Mouse (Mus musculus) frontal cortex, postnatal 14 days (tissue): ENCODE data around the gene Ccdc91.

ENCODE experiments used
- DNase-seq, 2 experiments: peaks; one replicate each; pipeline ENCODE4 v3.0.0; 2022; ENCODE audit warnings: low spot score in 2 of 2

Gene Ccdc91

GRCm38 (mm10) chr6:147573137-147573536 lies 97.5 kb downstream of the Ccdc91 start:
- DNase-seq: no peak

GRCm38 (mm10) chr6:147574454-147575182 lies 99.0 kb downstream of the Ccdc91 start:
- no peak for DNase-seq

- no peak for DNase-seq
Observed at GRCm38 (mm10) chr6:147575183-147575784, 99.7 kb downstream of the Ccdc91 start.

- no peak for DNase-seq
Observed at GRCm38 (mm10) chr6:147587675-147588074, 112.0 kb downstream of the Ccdc91 start.

GRCm38 (mm10) chr6:147606666-147607065 lies 131.0 kb downstream of the Ccdc91 start:
- DNase-seq: no peak

GRCm38 (mm10) chr6:147607613-147608012 lies 132.0 kb downstream of the Ccdc91 start:
- no peak for DNase-seq

- DNase-seq: no peak
Observed at GRCm38 (mm10) chr6:147615306-147615705, 139.7 kb downstream of the Ccdc91 start.

- DNase-seq: no peak
Observed at GRCm38 (mm10) chr6:147623142-147623541, 147.5 kb downstream of the Ccdc91 start.

GRCm38 (mm10) chr6:147636464-147636863 lies 160.8 kb downstream of the Ccdc91 start:
- no peak for DNase-seq

- DNase-seq: no peak
Observed at GRCm38 (mm10) chr6:147643875-147644274, 168.2 kb downstream of the Ccdc91 start.

- no peak for DNase-seq
Observed at GRCm38 (mm10) chr6:147644391-147644790, 168.8 kb downstream of the Ccdc91 start.

GRCm38 (mm10) chr6:147646401-147646968 lies 170.9 kb downstream of the Ccdc91 start:
- DNase-seq: no peak

- no peak for DNase-seq
Observed at GRCm38 (mm10) chr6:147658025-147658424, 182.4 kb downstream of the Ccdc91 start.

GRCm38 (mm10) chr6:147660718-147661117 lies 185.1 kb downstream of the Ccdc91 start:
- no peak for DNase-seq

GRCm38 (mm10) chr6:147661841-147662240 lies 186.2 kb downstream of the Ccdc91 start:
- DNase-seq: no peak

GRCm38 (mm10) chr6:147662610-147663009 lies 187.0 kb downstream of the Ccdc91 start:
- DNase-seq: no peak

- DNase-seq: peak in 1 of 2 experiments; percentile 17
Observed at GRCm38 (mm10) chr6:147664339-147664738, 188.7 kb downstream of the Ccdc91 start.

GRCm38 (mm10) chr6:147671366-147671765 lies 195.7 kb downstream of the Ccdc91 start:
- no peak for DNase-seq

- DNase-seq: no peak
Observed at GRCm38 (mm10) chr6:147672481-147672880, 196.9 kb downstream of the Ccdc91 start.

GRCm38 (mm10) chr6:147675022-147675733 lies 199.6 kb downstream of the Ccdc91 start:
- no peak for DNase-seq

- no peak for DNase-seq
Observed at GRCm38 (mm10) chr6:147676214-147676613, 200.6 kb downstream of the Ccdc91 start.
